In genomic region chr17:83311806-83312205, GRCm38 (mm10) we compare ENCODE assay signal across 12 mouse cellular contexts. TPM values are rescaled to one million over a fixed set of nuclear protein-coding genes. Genes with fewer than 3 reads are reported as not detected.
DNase-seq lines count a peak whose midpoint lies in the region; ATAC-seq and TF ChIP-seq lines count a peak whose summit lies in the region.
"Had no signal": no experiment of that assay in that cellular context is flagged by ENCODE, and none has a peak within 500 bp of the region (broad histone marks: within the 10 kb centered on the region; RNA-seq: fewer than 3 reads in every experiment).

No protein-coding gene starts in this region.

- no peak for DNase-seq in heart, embryonic 10.5 days (ENCODE audit: low spot score)
- no peak for DNase-seq in heart, postnatal 36 days
- DNase-seq in lung, embryonic 14.5 days: peak; percentile 33
- no peak for DNase-seq in lung, adult 2 months
- DNase-seq in spleen, postnatal 4 days (ENCODE audit: low spot score in 2 of 2): no peak
- no peak for DNase-seq in right cerebral cortex, postnatal 4 days

- H3K27ac ChIP-seq in heart, embryonic 10.5 days: peak overlapping the region; percentile 67; the same call in 1 of the 2 replicates
- peak overlapping the region; percentile 90 for H3K27ac ChIP-seq in lung, embryonic 14.5 days (ENCODE audit: low read depth)
- peak overlapping the region; percentile 67 for H3K27ac ChIP-seq in embryonic fibroblast, embryonic 13.5 days (ENCODE audit: insufficient read depth, low read length)
- peak overlapping the region; percentile 87; the same call in 1 of the 2 replicates for H3K27ac ChIP-seq in stomach, embryonic 15.5 days
- H3K27ac ChIP-seq: liver, embryonic 14.5 days had no signal

- H3K36me3 ChIP-seq in heart, embryonic 10.5 days: no peaks in the 10 kb centered on the region
- H3K36me3 ChIP-seq in lung, embryonic 14.5 days (ENCODE audit: insufficient read depth): no peaks in the 10 kb centered on the region
- no peaks in the 10 kb centered on the region for H3K36me3 ChIP-seq in stomach, embryonic 15.5 days
- H3K36me3 ChIP-seq: G1E; hindbrain, embryonic 15.5 days had no signal

- H3K4me2 ChIP-seq in lung, embryonic 14.5 days: no peak overlapping the region
- no peak overlapping the region; the same call in 1 of the 2 replicates for H3K4me2 ChIP-seq in stomach, embryonic 15.5 days

- H3K9ac ChIP-seq in lung, embryonic 14.5 days: no peak overlapping the region
- no peak overlapping the region for H3K9ac ChIP-seq in stomach, embryonic 15.5 days
- H3K9ac ChIP-seq: hindbrain, embryonic 15.5 days; liver, embryonic 14.5 days had no signal

- 69% methylated on average over 5 of the region's 5 CpGs for WGBS in heart, embryonic 10.5 days
- 60% methylated on average over 5 of the region's 5 CpGs for WGBS in lung, embryonic 14.5 days
- WGBS in lung, adult 2 months: 60% methylated on average over 5 of the region's 5 CpGs
- 68% methylated on average over 5 of the region's 5 CpGs for WGBS in stomach, embryonic 15.5 days

- no peak overlapping the region for H3K4me3 ChIP-seq in heart, embryonic 10.5 days
- no peak overlapping the region for H3K4me3 ChIP-seq in lung, embryonic 14.5 days (ENCODE audit: low read depth, low read length)
- no peak overlapping the region for H3K4me3 ChIP-seq in lung, adult 2 months (replicated peaks; ENCODE audit: extremely low read depth, low read depth, low read length)
- no peak overlapping the region for H3K4me3 ChIP-seq in embryonic fibroblast, embryonic 13.5 days (ENCODE audit: insufficient read depth, low read length)
- H3K4me3 ChIP-seq in stomach, embryonic 15.5 days (replicated peaks): no peak overlapping the region
- H3K4me3 ChIP-seq: erythroblast, embryonic 14.5 days; hindbrain, embryonic 15.5 days had no signal

- TF ChIP-seq CTCF in lung, embryonic 14.5 days (IDR thresholded peaks at IDR 0.05; ENCODE audit: low read depth): no peak
- TF ChIP-seq CTCF in lung, adult 2 months (IDR thresholded peaks at IDR 0.05; ENCODE audit: insufficient read depth, low read length): no peak
- no peak for TF ChIP-seq CTCF in embryonic fibroblast, embryonic 13.5 days (IDR thresholded peaks at IDR 0.05; ENCODE audit: borderline replicate concordance, insufficient read depth, low read length)

- TF ChIP-seq POLR2A in lung, adult 2 months (IDR thresholded peaks at IDR 0.05; ENCODE audit: borderline replicate concordance, extremely low read depth, low read depth, low read length): no peak
- no peak for TF ChIP-seq POLR2A in embryonic fibroblast, embryonic 13.5 days (IDR thresholded peaks at IDR 0.05; ENCODE audit: low read depth, low read length)

- H3K27me3 ChIP-seq in heart, embryonic 10.5 days (ENCODE audit: insufficient read depth, poor library complexity, severe bottlenecking): no peaks in the 10 kb centered on the region
- H3K27me3 ChIP-seq in lung, embryonic 14.5 days (ENCODE audit: insufficient read depth, low read length): no peaks in the 10 kb centered on the region
- no peaks in the 10 kb centered on the region for H3K27me3 ChIP-seq in stomach, embryonic 15.5 days (replicated peaks)
- H3K27me3 ChIP-seq: hindbrain, embryonic 15.5 days had no signal

- H3K4me1 ChIP-seq in heart, embryonic 10.5 days: peaks cover 64% of the 10 kb centered on the region
- H3K4me1 ChIP-seq in lung, embryonic 14.5 days (ENCODE audit: insufficient read depth): peaks cover 25% of the 10 kb centered on the region
- H3K4me1 ChIP-seq in lung, adult 2 months (ENCODE audit: control insufficient read depth, insufficient read depth, low read length): peaks cover 11% of the 10 kb centered on the region
- peaks cover 6% of the 10 kb centered on the region for H3K4me1 ChIP-seq in embryonic fibroblast, embryonic 13.5 days (ENCODE audit: control insufficient read depth, insufficient read depth, low read length)
- peaks cover 17% of the 10 kb centered on the region; the same call in 1 of the 2 replicates for H3K4me1 ChIP-seq in stomach, embryonic 15.5 days

- ATAC-seq in lung, embryonic 14.5 days (ENCODE audit: insufficient read depth): no peak
- no peak for ATAC-seq in stomach, embryonic 15.5 days (ENCODE audit: insufficient read depth, low FRiP score, low read depth)

- intact Hi-C loops in heart, postnatal 36 days (cut with DNase I): no loop called here

- no peaks in the 10 kb centered on the region for H3K9me3 ChIP-seq in heart, embryonic 10.5 days
- H3K9me3 ChIP-seq in lung, embryonic 14.5 days (ENCODE audit: low read depth, low read length): no peaks in the 10 kb centered on the region
- no peaks in the 10 kb centered on the region for H3K9me3 ChIP-seq in stomach, embryonic 15.5 days
- H3K9me3 ChIP-seq: G1E; hindbrain, embryonic 15.5 days had no signal

RNA-seq across cellular contexts. Expression of gene Eml4, which starts 38.9 kb away (rescaled TPM):
- 27.8 and 37.3 TPM in 2 replicates for polyA plus RNA-seq in heart, embryonic 10.5 days (2016; fragmentation: Nextera tagmentation; extraction: Ambion mirVana)
- 1 to 10 TPM; 4.3 to 4.6 TPM for total RNA-seq in heart, postnatal 36 days (2021)
- 51.4 and 55.3 TPM in 2 replicates for polyA plus RNA-seq in lung, embryonic 14.5 days (2014; fragmentation: Nextera tagmentation; extraction: Ambion mirVana)
- polyA plus RNA-seq in lung, adult 2 months (2012; rRNA removed): 6.9 and 10.6 TPM in 2 replicates
- polyA plus RNA-seq in embryonic fibroblast, embryonic 13.5 days (2011; ENCODE audit: insufficient read length, low read depth, missing spikeins): 28.6 and 41.8 TPM in 2 replicates
- 30.5 and 31.1 TPM in 2 replicates for polyA plus RNA-seq in stomach, embryonic 15.5 days (2015; fragmentation: Nextera tagmentation; extraction: Ambion mirVana)
